25 mouse cellular contexts compared by ENCODE assay signal in genomic region chr2:35070275-35070674, GRCm38 (mm10). TPM values are rescaled to one million over a fixed set of nuclear protein-coding genes. Genes with fewer than 3 reads are reported as not detected.
"Had no signal": no experiment of that assay in that cellular context is flagged by ENCODE, and none has a peak within 500 bp of the region (broad histone marks: within the 10 kb centered on the region; RNA-seq: fewer than 3 reads in every experiment).

No protein-coding gene starts in this region.

- H3K9ac ChIP-seq: heart, embryonic 12.5 days; hindbrain, embryonic 12.5 days; hindbrain, embryonic 14.5 days; intestine, embryonic 15.5 days; kidney, embryonic 15.5 days; limb, embryonic 12.5 days; liver, embryonic 12.5 days; liver, embryonic 14.5 days had no signal

- H3K9me3 ChIP-seq: heart, embryonic 10.5 days; hindbrain, embryonic 10.5 days; hindbrain, embryonic 12.5 days; intestine, embryonic 15.5 days; limb, embryonic 10.5 days; limb, embryonic 12.5 days had no signal

- H3K27ac ChIP-seq: gastrocnemius, adult 2 months; heart, embryonic 10.5 days; hindbrain, embryonic 10.5 days; hindbrain, embryonic 12.5 days; hindbrain, embryonic 14.5 days; intestine, embryonic 15.5 days; layer of hippocampus, adult 2 months; left cerebral cortex, adult 2 months; limb, embryonic 10.5 days; limb, embryonic 12.5 days; liver, embryonic 12.5 days; liver, embryonic 14.5 days had no signal

- ATAC-seq: forebrain, embryonic 16.5 days; hindbrain, embryonic 16.5 days; inflammation-experienced regulatory T-cells, adult 6 months; intestine, embryonic 15.5 days; intestine, postnatal 0 days; liver, embryonic 12.5 days had no signal

- DNase-seq: gastrocnemius, adult 2 months; gastrocnemius, postnatal 10 days; gastrocnemius, postnatal 25 days; heart, adult 18-20 months; heart, postnatal 10 days; heart, postnatal 4 days; kidney, postnatal 10 days had no signal

- H3K36me3 ChIP-seq: heart, embryonic 10.5 days; heart, embryonic 12.5 days; hindbrain, embryonic 10.5 days; hindbrain, embryonic 12.5 days; intestine, embryonic 15.5 days; kidney, embryonic 15.5 days; limb, embryonic 10.5 days; limb, embryonic 12.5 days; liver, embryonic 12.5 days had no signal

- H3K4me3 ChIP-seq: gastrocnemius, adult 2 months; heart, embryonic 10.5 days; heart, embryonic 12.5 days; hindbrain, embryonic 10.5 days; hindbrain, embryonic 12.5 days; intestine, embryonic 15.5 days; kidney, embryonic 15.5 days; layer of hippocampus, adult 2 months; left cerebral cortex, adult 2 months; limb, embryonic 10.5 days; limb, embryonic 12.5 days; liver, embryonic 12.5 days had no signal

- H3K4me1 ChIP-seq: heart, embryonic 10.5 days; heart, embryonic 12.5 days; hindbrain, embryonic 10.5 days; hindbrain, embryonic 12.5 days; intestine, embryonic 15.5 days; limb, embryonic 10.5 days; limb, embryonic 12.5 days; liver, embryonic 12.5 days had no signal

- H3K27me3 ChIP-seq: heart, embryonic 12.5 days; hindbrain, embryonic 12.5 days; intestine, embryonic 15.5 days; kidney, embryonic 15.5 days; limb, embryonic 12.5 days; liver, embryonic 12.5 days had no signal

- H3K4me2 ChIP-seq: heart, embryonic 12.5 days; hindbrain, embryonic 12.5 days; hindbrain, embryonic 14.5 days; intestine, embryonic 15.5 days; kidney, embryonic 15.5 days; limb, embryonic 12.5 days; liver, embryonic 12.5 days had no signal

RNA-seq across cellular contexts. Expression of gene Hc, which starts 9.0 kb away (rescaled TPM):
- polyA plus RNA-seq: heart, embryonic 14.5 days; limb, embryonic 10.5 days; limb, embryonic 12.5 days had no signal

RNA-seq across cellular contexts. Expression of gene AI182371, which starts 31.1 kb away (rescaled TPM):
- polyA plus RNA-seq: limb, embryonic 10.5 days had no signal
